Mouse (Mus musculus): Measurements from ENCODE around the gene Zfp867.
A peak's percentile ranks its signal among the peaks of the same experiment; 100 is the strongest.

Gene Zfp867

DNA sequence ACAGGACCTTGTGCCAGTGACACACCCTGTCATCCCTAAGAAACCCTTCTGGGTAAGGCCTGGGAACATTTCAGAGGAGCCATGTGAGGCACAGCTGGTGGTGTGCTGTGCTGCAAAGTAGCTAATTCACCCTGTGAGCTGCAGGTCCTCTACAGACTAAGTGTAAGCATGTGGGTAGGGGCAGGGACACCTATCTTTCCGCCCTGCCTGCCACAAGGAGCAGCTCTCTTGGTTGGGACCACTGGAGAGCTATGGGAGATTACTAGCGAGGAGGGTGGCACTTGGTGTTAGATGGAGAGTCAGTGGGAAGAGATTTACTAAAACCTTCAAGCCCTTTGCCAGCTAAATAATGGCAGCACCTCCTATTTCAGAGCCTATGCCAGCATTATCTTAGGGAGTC, 15.4 kb downstream of the Zfp867 start:
- DNase-seq: no peak

DNA sequence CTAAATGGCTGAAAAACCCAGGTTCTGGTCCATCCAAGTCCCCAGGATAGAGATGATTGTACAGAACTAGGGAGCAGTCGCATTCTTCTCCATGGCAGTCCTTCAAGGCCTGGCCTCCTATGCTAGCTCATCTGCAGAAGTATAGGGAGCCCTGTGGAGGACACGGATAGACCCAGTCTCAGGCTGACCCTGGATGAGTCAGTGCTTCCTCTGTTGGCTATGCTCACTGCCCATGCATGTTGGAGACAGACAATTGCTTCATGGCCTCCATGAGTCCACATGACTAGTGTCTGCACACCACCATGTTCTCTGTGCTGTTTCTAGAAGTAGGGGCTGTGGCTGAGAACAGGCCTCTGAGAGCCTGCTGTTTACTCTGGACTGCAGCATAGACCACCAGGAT, 15.9 kb downstream of the Zfp867 start:
- DNase-seq: no peak

DNA sequence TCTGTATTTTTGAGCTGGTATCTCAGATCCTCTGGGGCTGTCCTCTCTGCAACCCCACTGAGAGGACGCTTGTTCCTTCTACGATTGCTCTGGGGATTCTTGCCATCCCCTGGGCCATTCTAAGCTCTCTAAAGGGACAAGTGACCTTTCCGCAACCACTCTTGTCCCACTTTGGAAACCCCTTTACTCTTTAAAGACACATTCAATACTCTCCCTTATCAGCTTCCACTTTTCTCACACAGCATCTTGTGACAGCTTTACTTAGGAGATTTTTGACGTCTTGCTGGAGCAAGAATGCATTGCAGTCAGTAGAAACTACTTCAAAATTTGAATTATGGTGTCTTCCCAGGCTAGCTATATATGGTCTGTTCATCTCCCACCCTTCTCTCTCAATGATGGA, 21.2 kb downstream of the Zfp867 start, which contains the start of gene Snap47:
Gene Snap47 (minus strand): TSS at position 101 of the 400 bp plus-strand sequence.
- no peak for DNase-seq

DNA sequence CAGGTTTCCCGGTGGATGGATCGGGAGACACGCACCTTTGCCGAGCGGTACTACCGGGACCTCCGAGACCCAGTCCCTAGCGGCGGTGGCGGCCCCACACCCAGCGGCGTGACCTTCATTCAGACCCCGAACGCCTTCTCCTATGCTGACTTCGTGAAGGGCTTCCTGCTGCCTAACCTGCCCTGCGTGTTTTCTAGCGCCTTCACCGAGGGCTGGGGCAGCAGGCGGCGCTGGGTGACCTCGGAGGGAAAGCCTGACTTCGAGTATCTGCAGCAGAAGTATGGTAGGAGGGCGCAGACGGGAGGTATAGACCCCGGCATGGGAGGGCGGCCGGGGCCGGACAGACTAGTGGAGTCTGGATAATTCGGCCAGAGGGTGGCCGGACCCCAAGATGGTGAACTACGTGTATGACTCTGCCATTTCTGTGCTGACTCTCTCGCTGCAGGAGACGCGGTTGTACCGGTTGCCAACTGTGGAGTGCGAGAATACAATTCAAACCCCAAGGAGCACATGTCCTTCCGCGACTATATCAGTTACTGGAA, 22.0 kb downstream of the Zfp867 start:
- no peak for DNase-seq

DNA sequence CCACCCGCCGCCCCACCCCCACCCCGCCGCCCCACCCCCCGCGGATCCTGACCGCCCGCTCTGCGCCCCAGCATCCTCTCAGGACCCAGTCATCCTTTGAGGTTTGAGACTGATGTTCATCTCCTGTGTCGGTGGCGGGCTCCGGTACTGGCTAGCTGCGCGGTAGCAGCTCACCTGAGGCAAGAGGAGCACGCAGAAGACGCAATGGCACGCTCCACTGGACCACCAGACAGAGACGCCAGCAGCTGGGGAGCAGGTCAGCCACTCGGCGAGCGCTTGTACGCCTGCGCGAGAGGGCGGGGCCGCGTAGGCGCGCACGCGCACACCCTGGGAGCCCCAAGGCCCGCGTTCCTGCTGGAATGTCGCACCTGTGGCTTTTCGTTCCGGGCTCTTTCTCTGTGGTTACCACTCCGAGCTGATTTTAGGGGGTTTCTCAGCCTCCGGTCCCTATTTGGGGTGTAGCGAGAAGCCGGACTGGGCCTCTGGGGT, 22.5 kb downstream of the Zfp867 start, which contains the start of gene Jmjd4:
Gene Jmjd4 (plus strand): TSS at position 305 of the 489 bp plus-strand sequence.
- peak; percentile 93 to 94 for DNase-seq

- DNase-seq: no peak
Observed at GRCm38 (mm10) chr11:59443102-59443501, 29.2 kb downstream of the Zfp867 start.

- no peak for DNase-seq
Observed at GRCm38 (mm10) chr11:59437954-59438353, 34.3 kb downstream of the Zfp867 start.

DNA sequence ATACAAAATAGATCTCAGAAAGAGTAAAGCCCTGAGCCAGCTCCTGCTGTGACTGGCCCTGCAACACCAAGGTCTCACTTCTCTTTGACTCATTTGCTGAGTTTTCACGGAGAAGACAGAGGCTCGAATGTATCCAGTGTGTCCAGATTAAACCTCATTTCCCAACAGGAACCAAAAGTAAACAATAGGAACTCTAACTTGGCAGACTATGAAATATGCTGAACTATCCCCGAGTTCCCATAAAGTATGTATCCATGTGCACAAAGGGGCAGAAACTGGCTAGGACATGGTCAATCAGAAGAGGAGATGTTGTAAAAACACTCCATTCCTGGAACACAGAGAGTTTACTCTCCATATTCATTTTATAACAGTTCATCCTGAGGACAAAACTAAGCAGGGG, 40.0 kb downstream of the Zfp867 start:
- DNase-seq: no peak

GRCm38 (mm10) chr11:59429959-59430358, 42.3 kb downstream of the Zfp867 start:
- DNase-seq: no peak

DNA sequence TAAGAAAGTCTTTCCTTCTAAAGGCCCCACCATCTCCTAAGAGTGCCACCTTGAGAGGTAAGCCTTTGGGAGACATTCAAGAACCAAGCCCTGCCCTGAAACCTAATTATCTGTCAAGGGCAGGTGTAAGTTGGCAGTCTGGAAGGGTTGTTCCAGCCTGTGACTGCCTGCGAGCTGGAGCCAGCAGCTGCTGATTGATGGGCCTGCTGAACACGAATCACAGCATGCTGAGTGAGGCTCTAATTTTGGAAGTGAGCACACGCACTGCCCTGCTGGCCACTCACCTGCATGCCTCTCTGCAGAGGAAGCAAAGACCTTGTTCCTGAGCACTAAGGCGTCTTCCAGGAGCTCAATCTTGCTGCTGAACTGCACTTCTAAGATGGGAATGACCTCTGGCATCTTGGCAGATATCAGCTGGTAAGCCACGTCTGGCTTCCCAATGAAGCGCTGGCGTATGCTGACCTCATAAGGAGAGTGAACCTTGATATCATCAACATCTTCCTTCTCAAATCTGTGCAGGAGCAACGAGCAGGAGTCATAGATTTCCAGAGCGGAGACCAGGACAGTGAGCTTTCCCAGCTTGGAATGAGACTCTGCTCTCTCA, 44.1 kb downstream of the Zfp867 start:
- peak; percentile 9 to 15 for DNase-seq

GRCm38 (mm10) chr11:59425671-59426101, 46.6 kb downstream of the Zfp867 start:
- DNase-seq: no peak

DNA sequence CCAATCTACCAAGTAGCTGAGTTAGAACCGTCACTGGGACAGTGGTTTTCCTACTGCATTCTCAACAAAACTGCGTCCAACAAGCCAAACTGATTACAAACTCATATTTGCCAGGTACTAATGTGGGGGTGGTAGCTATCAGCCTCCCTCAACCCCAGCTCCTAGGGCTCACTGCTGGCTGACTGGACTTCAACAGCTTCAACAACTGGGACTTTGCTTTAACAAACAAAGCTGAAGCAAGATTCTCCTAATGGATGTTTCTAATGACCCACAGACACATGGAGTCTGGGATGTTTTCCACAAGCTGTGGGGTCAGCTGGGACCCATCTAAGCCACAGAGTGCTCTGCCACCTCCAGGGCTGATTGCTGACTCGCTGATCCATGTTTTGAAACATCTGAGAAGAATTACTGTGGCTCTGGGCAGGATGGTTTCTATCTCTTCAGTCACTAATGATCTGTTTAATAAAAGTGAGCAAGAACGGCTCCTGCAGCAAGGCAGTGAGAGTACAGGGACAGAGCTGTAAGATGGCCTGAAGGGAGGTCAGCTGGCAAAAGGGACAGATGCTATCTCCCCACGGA, 49.2 kb downstream of the Zfp867 start:
- no peak for DNase-seq

DNA sequence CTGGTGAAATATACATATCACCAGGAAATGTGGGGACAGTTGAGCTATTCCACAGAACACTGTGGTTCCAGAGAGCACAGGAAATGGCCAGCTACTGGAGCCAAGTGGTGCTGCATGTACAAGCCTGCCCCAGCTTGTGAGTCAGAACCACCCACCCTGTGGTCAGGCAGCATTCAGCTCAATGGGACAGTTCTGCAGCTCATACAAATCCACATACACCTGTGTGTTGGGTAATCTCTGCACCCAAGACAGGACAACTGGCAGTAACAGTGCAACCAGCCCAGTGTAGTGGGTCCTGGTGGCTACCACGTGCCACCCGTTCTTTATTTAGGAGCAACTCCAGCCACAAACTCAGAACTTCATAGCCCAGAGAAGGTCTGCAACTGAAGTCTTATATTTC, 50.3 kb downstream of the Zfp867 start:
- DNase-seq: no peak

DNA sequence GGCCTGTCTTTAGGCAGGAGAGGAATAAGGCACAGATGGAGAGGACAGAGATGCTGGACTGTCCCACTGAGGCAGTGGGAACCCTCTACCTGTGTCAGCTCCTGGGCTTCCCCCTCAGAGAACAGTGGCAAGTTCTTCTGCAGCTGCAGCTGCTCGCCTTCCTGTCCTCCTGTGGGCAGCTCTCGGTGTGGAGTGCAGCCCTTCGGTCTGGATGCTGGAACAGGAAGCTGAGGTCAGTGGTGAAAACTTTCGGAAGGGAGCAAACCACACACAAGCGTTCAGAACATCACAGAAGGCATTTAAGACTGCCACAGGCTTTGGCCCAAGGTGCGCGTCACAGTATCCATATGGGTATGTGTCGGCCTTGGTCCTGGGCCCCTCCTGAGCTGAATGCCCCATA, 50.8 kb downstream of the Zfp867 start:
- no peak for DNase-seq

- no peak for DNase-seq
Observed at GRCm38 (mm10) chr11:59418708-59419107, 53.6 kb downstream of the Zfp867 start.

- no peak for DNase-seq
Observed at GRCm38 (mm10) chr11:59412999-59413863, 59.0 kb downstream of the Zfp867 start.

DNA sequence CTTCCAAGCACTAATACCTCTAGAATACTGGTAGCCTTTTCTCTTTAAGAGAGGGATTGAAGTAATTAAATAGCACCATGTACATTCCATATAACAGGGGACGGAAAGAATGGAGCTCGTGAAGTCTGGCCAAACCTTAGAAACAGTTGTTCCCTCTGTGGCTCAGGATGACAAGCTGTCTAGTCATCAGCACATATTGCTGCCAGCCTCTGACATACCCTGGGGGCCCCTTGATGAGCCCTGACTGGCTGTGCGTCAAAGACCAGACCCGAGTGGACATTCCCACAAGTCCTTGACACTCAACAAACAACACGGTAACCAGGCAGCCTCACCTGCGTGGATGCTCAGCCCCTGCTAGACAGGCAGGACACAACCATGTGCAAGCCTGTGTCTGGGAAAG, 60.2 kb downstream of the Zfp867 start:
- DNase-seq: no peak
